Mouse (Mus musculus): ENCODE data around the gene Mthfr. TPM values are rescaled to one million over a fixed set of nuclear protein-coding genes. Genes with fewer than 3 reads are reported as not detected.

The Mthfr gene
- total and polyA plus RNA-seq, 3 experiments = 7.4 to 15.5 TPM; not detected in 1

DNA sequence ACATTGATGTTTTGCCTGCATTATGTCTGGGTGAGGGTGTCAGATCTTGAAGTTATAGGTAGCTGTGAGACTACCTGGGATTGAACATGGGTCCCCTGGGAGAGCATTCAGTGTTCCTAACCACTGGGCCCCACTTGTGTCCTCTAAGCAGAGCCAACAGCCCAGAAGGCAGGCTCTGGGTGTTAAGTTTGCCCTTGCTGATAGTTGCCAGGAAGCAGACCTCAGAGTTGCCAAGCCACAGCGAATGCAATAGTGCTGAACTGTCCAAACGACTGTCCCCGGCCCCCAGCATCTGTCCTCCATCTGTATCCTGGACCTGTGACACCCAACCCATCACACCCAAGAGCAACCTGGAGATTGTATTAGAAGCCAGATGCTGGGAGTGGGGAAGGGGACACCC is 59.8 kb downstream of the Mthfr start:
- no peaks in the 10 kb centered on the region for H3K9me3 ChIP-seq (replicated peaks; ENCODE audit: insufficient read depth, low read length)
- DNase-seq (ENCODE audit: low read depth, low spot score) = no peak
- no peaks in the 10 kb centered on the region for H3K4me1 ChIP-seq (ENCODE audit: control insufficient read depth in 1 of 2, insufficient read depth in 2 of 2, low read length in 2 of 2)
- H3K79me2 ChIP-seq (ENCODE audit: control insufficient read depth, insufficient read depth, low read length, poor library complexity) = no peaks in the 10 kb centered on the region
- H3K4me3 ChIP-seq (ENCODE audit: control insufficient read depth in 1 of 2, insufficient read depth in 1 of 2, low read depth in 2 of 2, low read length in 2 of 2) = no peak overlapping the region
- H3K27ac ChIP-seq (ENCODE audit: control insufficient read depth, low read depth, low read length) = no peak overlapping the region
- TF ChIP-seq EP300 (IDR thresholded peaks at IDR 0.05; ENCODE audit: low read depth in 1 of 2, low read length in 2 of 2) = no peak
- no peak for TF ChIP-seq HCFC1 (IDR thresholded peaks at IDR 0.05; ENCODE audit: low read depth, low read length)
- TF ChIP-seq NRF1 (IDR thresholded peaks at IDR 0.05; ENCODE audit: insufficient read depth, low read depth, low read length, poor library complexity, severe bottlenecking) = no peak
- no peak for TF ChIP-seq E2F4 (IDR thresholded peaks at IDR 0.05; ENCODE audit: borderline replicate concordance, low read depth, low read length)
- no peak for TF ChIP-seq ZNF384 (IDR thresholded peaks at IDR 0.05; ENCODE audit: low read depth, low read length)
- TF ChIP-seq GATA1 (IDR thresholded peaks at IDR 0.05; ENCODE audit: low read depth, low read length) = no peak
- TF ChIP-seq ZKSCAN1 (IDR thresholded peaks at IDR 0.05; ENCODE audit: low read depth, low read length) = no peak
- no peak for TF ChIP-seq ELF1 (IDR thresholded peaks at IDR 0.05; ENCODE audit: low read depth, low read length)
- no peak for TF ChIP-seq GABPA (IDR thresholded peaks at IDR 0.05; ENCODE audit: low read depth, low read length)
- TF ChIP-seq POLR2A (IDR thresholded peaks at IDR 0.05; ENCODE audit: control insufficient read depth in 1 of 2, insufficient read depth in 1 of 2, low read depth in 1 of 2, low read length in 2 of 2, poor library complexity in 1 of 2) = no peak
- TF ChIP-seq USF1 (IDR thresholded peaks at IDR 0.05; ENCODE audit: low read depth, low read length) = no peak
- TF ChIP-seq USF2 (IDR thresholded peaks at IDR 0.05; ENCODE audit: borderline replicate concordance in 1 of 2, insufficient read depth in 1 of 2, low read depth in 1 of 2, low read length in 2 of 2) = no peak
- no peak for TF ChIP-seq MXI1 (IDR thresholded peaks at IDR 0.05; ENCODE audit: low read depth, low read length)
- TF ChIP-seq RAD21 (IDR thresholded peaks at IDR 0.05; ENCODE audit: low read depth, low read length) = no peak
- no peak for TF ChIP-seq KAT2A (conservative IDR thresholded peaks at IDR 0.05; ENCODE audit: low read depth, low read length)
- no peaks in the 10 kb centered on the region; a peak in 1 of 4 replicates for H3K27me3 ChIP-seq (ENCODE audit: control insufficient read depth in 1 of 2, insufficient read depth in 2 of 2, low read length in 2 of 2)
- H3K36me3 ChIP-seq (ENCODE audit: control insufficient read depth in 1 of 2, insufficient read depth in 2 of 2, low read length in 2 of 2) = no peaks in the 10 kb centered on the region
- no peak overlapping the region for H3K9ac ChIP-seq (ENCODE audit: control insufficient read depth, low read depth, low read length, poor library complexity, severe bottlenecking)

DNA sequence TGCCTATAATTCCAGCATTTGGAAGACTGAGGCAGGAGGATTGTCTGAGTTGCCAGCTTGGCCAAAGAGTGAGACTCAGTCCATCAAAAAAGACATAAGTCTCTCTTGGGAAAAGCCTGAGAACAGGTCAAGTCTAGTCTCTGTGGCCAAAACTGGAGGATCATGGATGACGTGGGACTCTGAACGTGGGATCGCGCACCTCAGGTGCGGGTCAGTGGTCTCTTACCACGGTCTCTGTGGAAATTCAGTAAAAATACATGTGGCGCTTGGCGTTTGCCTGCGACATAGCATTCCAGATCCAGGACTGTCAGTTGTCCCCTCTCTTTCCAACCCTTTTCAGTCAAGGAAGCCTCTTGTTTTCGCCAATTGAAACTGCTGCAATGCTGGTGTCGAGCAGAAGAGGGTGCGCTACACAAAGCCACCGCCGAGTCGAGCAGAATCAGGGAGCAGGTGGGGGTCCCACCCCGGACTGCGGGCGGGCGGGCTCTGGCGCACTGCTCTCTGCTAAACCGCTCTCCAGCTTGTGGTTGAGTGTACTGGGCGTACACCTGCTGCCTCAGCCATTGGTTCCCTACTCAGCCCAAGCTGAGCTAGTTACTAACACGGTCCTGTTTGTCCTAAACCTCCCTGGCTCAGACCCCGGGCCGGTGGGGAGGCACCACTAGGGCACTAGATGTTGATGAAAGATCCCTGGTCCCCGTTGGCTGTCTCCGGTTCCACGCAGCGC is 63.1 kb downstream of the Mthfr start:
- H3K27ac ChIP-seq (ENCODE audit: control insufficient read depth, low read depth, low read length) = no peak overlapping the region
- H3K9ac ChIP-seq (ENCODE audit: control insufficient read depth, low read depth, low read length, poor library complexity, severe bottlenecking) = no peak overlapping the region
- TF ChIP-seq ZMIZ1 (IDR thresholded peaks at IDR 0.05; ENCODE audit: low read depth, low read length) (no peak), BHLHE40 (IDR thresholded peaks at IDR 0.05; ENCODE audit: borderline replicate concordance, low read depth, low read length) (no peak), USF1 (IDR thresholded peaks at IDR 0.05; ENCODE audit: low read depth, low read length) (no peak), GABPA (IDR thresholded peaks at IDR 0.05; ENCODE audit: low read depth, low read length) (no peak), ZKSCAN1 (IDR thresholded peaks at IDR 0.05; ENCODE audit: low read depth, low read length) (no peak), TCF12 (IDR thresholded peaks at IDR 0.05; ENCODE audit: low read depth, low read length) (no peak), USF2 (IDR thresholded peaks at IDR 0.05; ENCODE audit: borderline replicate concordance in 1 of 2, insufficient read depth in 1 of 2, low read depth in 1 of 2, low read length in 2 of 2) (no peak)
- DNase-seq (ENCODE audit: low read depth, low spot score) = no peak
- no peaks in the 10 kb centered on the region for H3K79me2 ChIP-seq (ENCODE audit: control insufficient read depth, insufficient read depth, low read length, poor library complexity)
- no peak overlapping the region for H3K4me3 ChIP-seq (ENCODE audit: control insufficient read depth in 1 of 2, insufficient read depth in 1 of 2, low read depth in 2 of 2, low read length in 2 of 2)
- H3K36me3 ChIP-seq (ENCODE audit: control insufficient read depth in 1 of 2, insufficient read depth in 2 of 2, low read length in 2 of 2) = no peaks in the 10 kb centered on the region
- H3K9me3 ChIP-seq (replicated peaks; ENCODE audit: insufficient read depth, low read length) = no peaks in the 10 kb centered on the region
- H3K4me1 ChIP-seq (ENCODE audit: control insufficient read depth in 1 of 2, insufficient read depth in 2 of 2, low read length in 2 of 2) = no peaks in the 10 kb centered on the region
- no peaks in the 10 kb centered on the region; a peak in 1 of 4 replicates for H3K27me3 ChIP-seq (ENCODE audit: control insufficient read depth in 1 of 2, insufficient read depth in 2 of 2, low read length in 2 of 2)
